Mouse (Mus musculus) hindbrain, embryonic 14.5 days (tissue): ENCODE results near the gene Brd4. TPM values are rescaled to one million over a fixed set of nuclear protein-coding genes. Genes with fewer than 3 reads are reported as not detected.
A peak's percentile ranks its signal among the peaks of the same experiment; 100 is the strongest.

Source experiments
- ATAC-seq: fragments of 200-750 bp; cut with Nextera tagmentation; 2 replicates; pipeline ENCODE4 v1.8.0; 2017; ENCODE audit warnings: moderate number of reproducible peaks, mild to moderate bottlenecking, moderate TSS enrichment, moderate library complexity; ENCODE audit not compliant: low FRiP score
- DNase-seq: peaks from one replicate; pipeline ENCODE4 v3.0.0-alpha.2; 2015; ENCODE audit warnings: low spot score
- H3K27ac ChIP-seq: fragments of 300-500 bp; sonication (generic); 2 replicates; pipeline ENCODE4 v1.5.1; 2014; ENCODE audit warnings: mild to moderate bottlenecking, moderate library complexity
- H3K27me3 ChIP-seq: fragments of 300-500 bp; sonication (generic); 2 replicates; pipeline ENCODE4 v1.6.1; 2014; ENCODE audit warnings: mild to moderate bottlenecking, low read length, mixed read lengths; ENCODE audit not compliant: control insufficient read depth, insufficient read depth
- H3K36me3 ChIP-seq: fragments of 300-500 bp; sonication (generic); replicated peaks from 2 replicates; pipeline ENCODE4 v1.6.1; 2014; ENCODE audit not compliant: control insufficient read depth, insufficient read depth
- H3K4me1 ChIP-seq: fragments of 300-500 bp; sonication (generic); replicated peaks from 2 replicates; pipeline ENCODE4 v1.6.1; 2014; ENCODE audit warnings: antibody characterized with exemption, low read length, mixed read lengths; ENCODE audit not compliant: control insufficient read depth, insufficient read depth
- H3K4me2 ChIP-seq: fragments of 300-500 bp; sonication (generic); replicated peaks from 2 replicates; pipeline ENCODE4 v1.6.1; 2014; ENCODE audit warnings: mild to moderate bottlenecking, moderate library complexity
- H3K4me3 ChIP-seq: fragments of 300-500 bp; sonication (generic); replicated peaks from 2 replicates; pipeline ENCODE4 v1.5.1; 2014; ENCODE audit warnings: mild to moderate bottlenecking, low read length
- H3K9ac ChIP-seq: fragments of 300-500 bp; sonication (generic); 2 replicates; pipeline ENCODE4 v1.6.1; 2014
- H3K9me3 ChIP-seq: fragments of 300-500 bp; sonication (generic); 2 replicates; pipeline ENCODE4 v1.6.1; 2016; ENCODE audit warnings: low read length; ENCODE audit not compliant: control insufficient read depth
- WGBS: fragments of 180-500 bp; shearing (Covaris S2); extraction: QIAGEN DNeasy Blood & Tissue Kit; methylation state at CpG from one replicate; pipeline ENCODE4 v1.1.7; 2014; 5-methylcytosine and 5-hydroxymethylcytosine counted together
- polyA plus RNA-seq: library from polyadenylated mRNA; unstranded; fragments of >200 nt; fragmentation: Nextera tagmentation; extraction: Ambion mirVana; gene quantifications from 2 replicates; pipeline ENCODE4 v1.2.1, GENCODE M21; 2014

The Brd4 gene
- polyA plus RNA-seq, 1 experiment from 2014 or later: 87.9 TPM

DNA sequence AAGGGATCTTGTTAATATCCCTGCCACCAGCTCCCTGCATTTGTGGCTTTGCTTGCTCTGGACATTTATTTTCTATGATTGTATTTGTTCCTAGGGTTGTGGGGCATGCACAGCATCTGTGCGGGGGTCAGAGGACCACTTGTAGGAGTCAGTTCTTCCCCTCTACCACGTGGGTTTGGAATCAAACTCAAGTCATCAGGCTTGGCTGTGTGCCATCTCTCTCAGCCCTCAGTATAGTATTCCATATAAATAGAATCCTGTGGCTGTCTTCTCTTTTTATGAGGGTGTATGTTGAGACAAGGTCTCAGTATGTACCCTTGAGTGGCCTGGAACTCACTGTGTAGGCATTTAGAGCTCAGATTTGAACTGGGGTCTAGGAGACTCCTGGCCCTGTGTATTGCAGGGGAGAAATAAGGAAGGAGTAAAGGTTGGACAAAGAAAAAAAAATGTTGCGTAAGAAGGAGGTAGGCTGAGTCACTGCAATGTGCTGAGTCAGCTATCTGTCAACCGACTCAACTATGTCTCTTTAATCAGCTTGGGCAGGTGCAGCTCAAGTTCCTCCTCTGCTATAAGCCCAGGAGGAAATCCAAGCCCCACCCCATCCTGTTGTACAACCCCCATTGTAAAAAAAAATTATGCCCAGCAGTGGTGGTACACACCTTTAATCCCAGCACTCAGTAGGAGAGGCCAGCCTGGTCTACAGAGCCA, 114.8 kb downstream of the Brd4 start:
- H3K9ac ChIP-seq: no peak overlapping the region
- no peaks in the 10 kb centered on the region for H3K27me3 ChIP-seq
- DNase-seq (no peak), ATAC-seq (no peak)
- no peak overlapping the region for H3K27ac ChIP-seq
- H3K4me1 ChIP-seq: peaks cover 13% of the 10 kb centered on the region
- H3K4me3 ChIP-seq: no peak overlapping the region
- H3K36me3 ChIP-seq: no peaks in the 10 kb centered on the region
- H3K9me3 ChIP-seq: no peaks in the 10 kb centered on the region
- WGBS: 80% methylated on average over 4 of the region's 4 CpGs
- no peak overlapping the region for H3K4me2 ChIP-seq

DNA sequence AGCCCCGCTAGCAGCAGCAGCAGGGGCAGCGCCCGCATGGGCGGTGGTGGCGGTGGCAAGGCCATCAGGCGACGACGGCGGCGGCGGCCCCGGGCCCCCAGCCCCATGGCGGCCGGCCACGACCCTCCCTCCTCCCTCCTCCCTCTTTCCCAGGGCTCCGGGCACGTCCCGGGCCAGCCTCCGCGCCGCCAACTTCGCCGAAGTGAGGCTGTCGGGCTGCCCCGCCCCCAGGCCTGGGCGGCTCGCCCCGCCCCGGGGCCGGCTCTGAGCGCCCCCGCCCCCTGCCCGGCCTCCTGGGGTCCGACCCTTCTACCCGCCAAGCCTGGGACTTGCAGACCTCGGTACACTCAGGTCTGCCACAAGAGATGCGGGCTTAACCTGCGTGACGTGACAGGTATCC, 117.8 kb downstream of the Brd4 start, which contains the start of gene Notch3:
Gene Notch3 (minus strand): TSS at position 166 of the 400 bp plus-strand sequence.
- peak within 1 kb of the TSS; percentile 73 for H3K9ac ChIP-seq
- peak within 1 kb of the TSS; percentile 83 for H3K27ac ChIP-seq
- peak within 1 kb of the TSS; percentile 47 for H3K4me3 ChIP-seq
- DNase-seq: peak; percentile 64
- H3K4me2 ChIP-seq: peak within 1 kb of the TSS; percentile 92
- under 1% methylated on average over 27 of the region's 39 CpGs for WGBS
- ATAC-seq: peak; percentile 55
- H3K36me3 ChIP-seq: no peaks in the 10 kb centered on the region
- H3K9me3 ChIP-seq: no peaks in the 10 kb centered on the region
- no peaks in the 10 kb centered on the region for H3K27me3 ChIP-seq
- H3K4me1 ChIP-seq: peaks cover 19% of the 10 kb centered on the region

DNA sequence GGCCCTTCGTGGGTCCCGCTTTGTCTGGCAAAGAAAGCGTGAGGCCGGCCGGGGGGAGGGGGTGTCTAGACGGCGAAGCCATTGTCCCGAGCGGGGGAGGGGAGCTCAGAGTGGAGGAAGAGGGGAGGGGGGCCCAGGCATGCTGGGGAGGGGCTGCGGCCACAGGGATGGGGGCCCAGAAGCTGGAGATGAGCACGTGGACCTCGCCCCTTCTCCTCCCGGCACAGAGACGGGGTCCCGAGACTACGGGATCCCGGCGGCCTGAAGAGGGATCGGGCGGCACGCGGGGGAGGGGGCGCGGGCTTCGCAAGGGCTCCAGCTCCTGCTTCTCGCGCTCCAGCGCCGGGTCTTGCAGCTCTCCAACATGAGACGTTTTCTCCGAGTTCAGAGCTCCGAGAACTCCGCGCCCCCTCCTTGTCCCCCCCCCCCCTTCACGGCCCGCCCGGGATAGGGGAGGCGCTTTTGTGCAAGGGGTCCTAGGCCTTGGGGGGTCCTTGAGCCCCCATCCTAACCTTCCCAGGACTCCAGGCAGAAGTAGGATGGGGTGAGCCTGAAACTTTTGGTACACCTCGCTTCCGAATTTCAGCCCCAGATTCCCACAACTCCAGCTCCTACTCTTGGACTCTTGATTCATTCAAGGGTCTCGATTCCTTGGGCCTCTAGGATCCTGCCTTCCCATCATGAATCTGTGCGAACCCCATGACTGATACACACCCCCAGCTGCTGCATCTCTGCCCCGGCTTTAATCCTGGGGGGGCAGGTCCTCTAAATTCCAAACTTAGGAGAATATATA, 118.5 kb downstream of the Brd4 start:
- WGBS: under 1% methylated on average over 33 of the region's 43 CpGs
- H3K9ac ChIP-seq: peak overlapping the region; percentile 73
- H3K36me3 ChIP-seq: no peaks in the 10 kb centered on the region
- H3K27ac ChIP-seq: peak overlapping the region; percentile 83
- DNase-seq (peak; percentile 85), ATAC-seq (peak; percentile 59)
- H3K27me3 ChIP-seq: no peaks in the 10 kb centered on the region
- H3K4me1 ChIP-seq: peaks cover 19% of the 10 kb centered on the region
- no peaks in the 10 kb centered on the region for H3K9me3 ChIP-seq
- peak overlapping the region; percentile 47 for H3K4me3 ChIP-seq
- peak overlapping the region; percentile 92 for H3K4me2 ChIP-seq

DNA sequence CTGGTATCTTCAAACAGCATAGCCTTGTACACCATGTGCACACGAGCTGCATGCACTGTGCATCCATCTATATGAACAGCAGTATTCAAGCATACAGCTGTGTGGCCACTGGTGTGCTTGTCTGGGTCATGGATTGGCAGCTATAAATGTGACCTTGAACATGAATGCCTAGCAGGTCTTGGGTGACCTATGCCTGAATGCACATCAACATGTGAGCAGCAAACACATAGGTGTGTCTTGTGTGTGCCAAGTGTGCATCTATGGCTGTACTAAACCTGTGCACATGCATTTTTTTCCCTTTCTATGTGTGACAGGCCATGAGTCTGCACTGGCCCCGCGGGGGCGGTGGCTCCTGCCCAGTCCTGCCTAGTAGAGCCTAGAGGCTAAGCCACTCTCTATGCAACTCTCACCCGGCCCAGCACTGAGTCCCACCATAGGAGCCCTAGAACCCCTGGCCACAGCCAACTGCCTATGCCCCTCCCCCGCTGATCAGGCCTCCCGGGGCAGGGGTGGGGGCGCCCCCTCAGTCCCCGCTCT, 119.2 kb downstream of the Brd4 start:
- WGBS: 7% methylated on average over 9 of the region's 9 CpGs
- Histone ChIP-seq H3K9me3 (no peaks in the 10 kb centered on the region), H3K4me2 (peak overlapping the region; percentile 92), H3K27me3 (no peaks in the 10 kb centered on the region), H3K9ac (peak overlapping the region; percentile 73), H3K4me3 (peak overlapping the region; percentile 47), H3K27ac (peak overlapping the region; percentile 83), H3K4me1 (peaks cover 19% of the 10 kb centered on the region), H3K36me3 (no peaks in the 10 kb centered on the region)
- DNase-seq: no peak
- ATAC-seq: peak; percentile 66

DNA sequence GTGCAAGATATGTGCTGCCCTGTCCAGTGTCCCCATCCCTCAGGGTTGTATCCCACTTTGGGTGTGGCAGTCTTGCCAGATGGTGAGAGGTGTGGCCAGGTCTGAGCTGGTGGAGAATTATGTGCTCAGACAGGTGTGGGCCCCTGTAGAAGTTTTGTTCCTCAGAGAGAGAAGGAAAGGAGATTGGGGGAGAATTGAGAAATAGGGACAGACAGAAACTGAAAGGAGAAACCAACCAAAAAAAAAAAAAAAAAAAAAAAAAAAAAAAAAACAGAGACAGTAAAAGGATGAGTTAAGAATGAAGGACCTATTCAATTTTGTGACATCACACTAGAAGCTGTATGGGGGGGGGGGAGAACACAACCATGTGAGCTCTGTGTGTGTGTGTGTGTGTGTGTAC, 119.7 kb downstream of the Brd4 start:
- no peaks in the 10 kb centered on the region for H3K36me3 ChIP-seq
- no peak overlapping the region for H3K9ac ChIP-seq
- peaks cover 19% of the 10 kb centered on the region for H3K4me1 ChIP-seq
- H3K9me3 ChIP-seq: no peaks in the 10 kb centered on the region
- peak overlapping the region; percentile 92 for H3K4me2 ChIP-seq
- H3K4me3 ChIP-seq: no peak overlapping the region
- no peaks in the 10 kb centered on the region for H3K27me3 ChIP-seq
- DNase-seq: no peak
- H3K27ac ChIP-seq: peak overlapping the region; percentile 57; the same call in 1 of the 2 replicates
- ATAC-seq: no peak

DNA sequence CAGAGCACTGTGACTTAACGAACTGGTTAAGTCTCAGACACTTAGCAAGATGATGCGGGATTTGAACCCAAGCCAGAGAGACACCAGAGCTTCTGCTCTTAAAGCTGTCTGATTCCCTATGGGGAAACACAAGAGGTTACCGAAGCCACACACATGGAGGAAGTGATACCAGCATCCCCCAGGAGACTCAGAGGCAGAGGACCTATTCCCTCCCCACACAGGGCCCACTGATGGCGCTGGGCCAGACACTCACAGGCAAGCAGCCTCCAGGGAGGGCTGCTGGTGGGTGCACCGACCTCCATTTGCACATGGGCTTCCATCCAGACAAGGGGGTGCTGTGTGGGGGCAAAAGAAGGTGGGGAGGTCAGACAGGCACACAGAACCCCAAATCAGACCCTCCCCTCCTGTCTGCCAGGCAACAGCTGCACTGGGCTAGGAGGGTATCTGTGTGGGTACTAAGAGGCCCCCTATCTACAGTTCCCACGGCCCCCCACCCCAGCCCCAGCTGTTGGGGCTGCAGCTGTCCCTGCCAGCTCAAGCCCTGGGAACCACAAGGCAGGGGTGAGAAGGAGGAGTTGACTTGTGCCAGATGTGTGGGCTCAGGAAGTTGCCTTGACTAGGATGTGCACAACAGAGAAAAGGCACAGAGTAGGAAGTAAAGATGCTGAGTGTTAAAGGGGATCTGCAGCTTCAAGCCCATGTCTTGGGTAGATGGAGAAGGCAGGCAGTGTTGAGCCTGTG, 120.4 kb downstream of the Brd4 start:
- DNase-seq: no peak
- Histone ChIP-seq H3K27ac (peak overlapping the region; percentile 57; the same call in 1 of the 2 replicates), H3K4me2 (peak overlapping the region; percentile 9; the same call in 1 of the 2 replicates), H3K4me1 (peaks cover 19% of the 10 kb centered on the region), H3K4me3 (no peak overlapping the region), H3K36me3 (no peaks in the 10 kb centered on the region), H3K9ac (no peak overlapping the region), H3K9me3 (no peaks in the 10 kb centered on the region), H3K27me3 (no peaks in the 10 kb centered on the region)
- no peak for ATAC-seq
- WGBS: 51% methylated on average over 6 of the region's 6 CpGs

DNA sequence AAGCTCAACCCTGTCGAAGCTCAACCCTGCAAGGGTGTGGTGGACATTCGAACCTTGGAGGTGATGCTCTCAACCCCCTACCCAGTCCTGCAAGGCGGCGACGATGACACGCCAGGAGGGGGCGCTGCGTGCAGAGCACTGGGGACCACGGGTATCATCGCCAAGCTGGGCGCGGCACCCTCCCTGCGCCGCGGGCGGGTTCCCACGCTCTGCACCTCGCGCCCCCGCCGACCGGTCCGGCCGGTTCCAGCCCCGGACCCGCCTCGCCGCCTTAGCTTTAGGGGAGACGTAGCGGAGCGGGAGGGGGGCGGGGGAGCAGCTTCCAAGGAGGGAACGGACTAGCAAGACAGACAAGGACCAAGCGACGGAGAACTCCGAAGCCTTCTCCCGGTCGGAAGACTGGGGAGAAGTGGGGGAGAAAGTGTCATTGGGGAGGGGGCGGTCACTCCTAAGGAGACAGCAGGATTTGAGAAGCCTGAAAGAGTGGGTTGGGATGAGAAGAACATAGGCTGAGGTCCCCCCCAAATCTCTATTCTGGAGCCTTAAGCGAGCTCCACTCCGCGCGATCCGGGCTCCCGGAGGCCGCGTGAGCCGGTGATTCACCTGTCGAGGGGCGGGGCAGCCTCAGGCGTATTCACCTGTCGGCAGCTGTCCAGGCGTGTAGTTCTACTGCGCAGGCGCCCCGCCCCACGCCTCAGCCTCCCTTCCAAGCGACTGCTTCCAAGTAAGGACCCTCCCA, 122.2 kb downstream of the Brd4 start:
- Histone ChIP-seq H3K4me1 (peaks cover 19% of the 10 kb centered on the region), H3K27me3 (no peaks in the 10 kb centered on the region), H3K4me3 (peak overlapping the region; percentile 57), H3K27ac (peak overlapping the region; percentile 33; the same call in 1 of the 2 replicates), H3K9ac (peak overlapping the region; percentile 70), H3K4me2 (peak overlapping the region; percentile 97), H3K9me3 (no peaks in the 10 kb centered on the region), H3K36me3 (peaks cover 6% of the 10 kb centered on the region; the same call in 1 of the 2 replicates)
- DNase-seq: peak; percentile 70
- WGBS: 2% methylated on average over 58 of the region's 58 CpGs
- ATAC-seq: peak; percentile 31

DNA sequence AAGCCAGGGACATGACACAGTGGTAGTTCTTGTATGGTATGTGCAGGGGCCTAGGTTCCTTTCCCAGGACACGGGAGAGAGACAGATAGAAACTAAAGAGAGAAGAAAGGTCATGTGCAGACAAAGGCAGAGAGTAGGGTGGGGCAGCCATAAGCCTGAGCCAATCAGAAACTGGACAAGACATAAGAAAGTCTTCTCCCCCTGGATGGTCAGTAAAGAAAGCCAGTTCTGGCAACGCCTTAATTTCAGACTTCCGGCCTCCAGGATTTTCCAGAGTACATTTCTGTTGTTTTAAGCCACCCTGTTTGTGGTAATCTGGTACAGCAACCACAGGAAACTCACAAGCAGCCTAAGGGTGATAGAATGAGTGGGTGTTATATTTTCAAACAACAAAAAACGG, 123.6 kb downstream of the Brd4 start:
- peaks cover 14% of the 10 kb centered on the region; the same call in 1 of the 2 replicates for H3K4me1 ChIP-seq
- no peaks in the 10 kb centered on the region for H3K27me3 ChIP-seq
- peaks cover 6% of the 10 kb centered on the region; the same call in 1 of the 2 replicates for H3K36me3 ChIP-seq
- no peak overlapping the region for H3K27ac ChIP-seq
- WGBS: 77% methylated on average over 4 of the region's 4 CpGs
- no peak overlapping the region for H3K4me2 ChIP-seq
- no peak overlapping the region for H3K4me3 ChIP-seq
- H3K9ac ChIP-seq: no peak overlapping the region
- no peaks in the 10 kb centered on the region for H3K9me3 ChIP-seq
- DNase-seq: no peak
- ATAC-seq: no peak
